Mouse (Mus musculus) ovary, postnatal 36 days (tissue): ENCODE measurements around the gene Arpp21.

Experiments used
- DNase-seq: peaks from one replicate; pipeline ENCODE4 v3.0.0; 2022; ENCODE audit warnings: low spot score, mixed read lengths

The Arpp21 gene

GRCm38 (mm10) chr9:112230716-112231361 is 4.9 kb downstream of the Arpp21 start:
- no peak for DNase-seq

DNA sequence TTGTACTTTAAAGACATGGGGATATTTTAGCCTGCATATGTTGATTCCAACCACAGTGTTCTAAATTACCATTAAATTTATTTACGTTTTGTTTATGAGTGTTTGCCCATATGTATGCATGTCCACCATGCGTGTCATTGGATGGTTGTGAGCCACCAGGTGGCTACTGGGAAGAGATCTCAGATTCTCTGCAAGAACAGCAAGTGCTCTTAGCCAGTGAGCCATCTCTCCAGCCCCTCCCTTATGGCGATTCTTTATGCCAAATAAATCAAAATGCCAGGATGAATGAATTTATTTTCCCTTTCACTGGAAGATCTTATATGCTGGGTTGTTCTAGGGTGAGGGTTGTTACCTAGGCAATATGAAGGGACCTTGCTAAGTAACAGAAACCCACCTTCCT is 7.3 kb downstream of the Arpp21 start:
- no peak for DNase-seq

DNA sequence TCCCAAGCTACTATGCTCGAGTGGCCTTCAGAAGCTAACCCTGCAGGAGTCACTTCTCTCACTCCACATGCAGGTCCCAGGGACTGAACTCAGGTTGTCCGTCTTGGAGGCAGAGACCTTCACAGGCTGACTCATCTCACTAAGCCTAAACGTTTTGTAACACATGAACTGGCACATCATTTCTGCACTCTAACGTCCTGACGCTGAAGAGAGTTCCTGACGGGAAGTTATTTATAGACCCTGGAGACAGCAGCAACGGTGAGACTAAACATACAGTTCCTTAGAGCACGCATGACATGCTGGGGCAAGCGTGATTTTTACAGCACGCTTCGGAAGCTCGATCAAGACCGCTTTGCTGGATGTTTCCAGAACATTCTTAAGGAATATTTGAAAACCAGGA is 8.6 kb downstream of the Arpp21 start:
- DNase-seq: no peak

DNA sequence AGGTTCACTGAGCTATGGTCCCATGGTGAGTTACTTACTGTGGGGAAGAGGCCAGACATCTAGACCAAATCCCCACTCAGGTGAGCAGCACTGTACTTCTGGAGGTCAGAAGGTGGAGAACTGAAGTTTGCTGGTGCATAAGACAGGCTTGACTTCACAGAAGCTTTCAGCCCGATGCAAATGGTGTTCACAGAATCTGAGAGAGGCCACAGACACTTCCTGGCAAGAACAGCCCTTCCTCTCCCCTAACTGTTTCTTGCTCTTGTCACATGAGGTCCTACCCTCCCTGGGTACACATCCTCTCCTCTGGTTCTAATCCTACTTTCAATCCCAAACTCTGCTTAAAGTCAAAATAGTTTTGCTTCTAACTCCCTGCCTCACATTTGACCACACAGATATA is 9.2 kb downstream of the Arpp21 start:
- DNase-seq: no peak

- no peak for DNase-seq
Measured at GRCm38 (mm10) chr9:112225046-112225445, 10.7 kb downstream of the Arpp21 start.

- DNase-seq: no peak
Measured at GRCm38 (mm10) chr9:112219372-112219771, 16.4 kb downstream of the Arpp21 start.

- no peak for DNase-seq
Measured at GRCm38 (mm10) chr9:112218237-112218636, 17.5 kb downstream of the Arpp21 start.

- DNase-seq: no peak
Measured at GRCm38 (mm10) chr9:112217161-112217560, 18.6 kb downstream of the Arpp21 start.

- no peak for DNase-seq
Measured at GRCm38 (mm10) chr9:112215030-112215806, 20.5 kb downstream of the Arpp21 start.

DNA sequence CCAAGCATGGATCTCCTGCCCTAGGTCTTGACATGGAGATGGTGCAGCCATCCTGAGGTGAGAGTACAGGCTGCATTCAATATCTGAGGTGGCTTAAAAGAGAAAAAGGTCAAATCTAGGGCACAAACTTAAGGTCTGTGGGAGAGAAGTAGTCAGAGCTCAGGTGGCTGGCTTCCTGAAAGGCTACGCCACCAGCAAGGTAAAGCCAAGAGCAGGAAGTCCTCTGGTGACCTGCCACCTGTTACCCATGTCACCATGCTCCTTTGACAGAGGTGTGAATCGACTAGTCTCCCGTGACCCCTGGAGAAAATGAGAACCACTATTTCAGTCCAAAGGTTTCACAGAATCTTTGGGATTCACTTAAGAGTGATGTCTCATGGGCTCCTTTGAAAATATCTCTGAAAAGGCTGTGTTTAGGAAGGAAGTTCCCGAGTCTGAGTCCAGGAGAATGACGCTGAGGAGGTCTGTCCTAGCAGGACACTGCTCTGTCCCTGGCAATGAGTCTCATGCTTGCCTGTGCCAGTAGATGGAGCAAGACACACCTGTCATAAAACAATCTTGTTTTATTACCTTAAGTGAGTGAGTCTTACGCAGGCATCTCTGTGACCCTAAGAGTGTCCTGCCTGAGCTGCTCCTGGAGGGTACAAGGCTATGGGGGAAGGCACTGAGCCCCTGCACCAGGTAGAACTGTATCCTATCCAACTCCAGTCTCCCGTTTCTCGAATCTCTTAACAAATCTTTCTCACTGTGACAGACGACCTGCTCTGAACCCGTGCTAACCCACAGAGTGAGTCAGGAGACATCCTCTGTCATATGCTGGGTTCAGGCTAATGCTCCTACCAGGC is 22.1 kb downstream of the Arpp21 start:
- DNase-seq: no peak

DNA sequence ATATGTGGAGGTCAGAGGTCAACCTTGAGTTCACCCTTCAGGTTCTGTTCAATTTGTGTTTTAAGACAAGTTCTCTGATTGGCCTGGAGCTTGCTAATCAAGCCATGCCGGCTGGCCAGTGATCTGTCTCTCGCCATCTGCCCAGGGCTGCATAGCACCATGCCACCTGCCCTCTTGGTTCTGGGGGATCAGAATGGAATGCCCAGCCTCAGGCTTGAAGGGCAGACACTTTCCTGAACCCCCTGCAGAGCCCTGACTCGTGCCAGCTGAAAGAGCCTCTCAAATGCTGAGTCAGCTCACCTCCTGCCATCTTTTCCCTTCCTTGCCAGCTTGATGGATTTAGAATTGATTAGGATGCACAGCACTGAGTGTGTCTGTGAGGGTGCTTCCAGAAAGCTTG is 25.9 kb downstream of the Arpp21 start:
- no peak for DNase-seq

DNA sequence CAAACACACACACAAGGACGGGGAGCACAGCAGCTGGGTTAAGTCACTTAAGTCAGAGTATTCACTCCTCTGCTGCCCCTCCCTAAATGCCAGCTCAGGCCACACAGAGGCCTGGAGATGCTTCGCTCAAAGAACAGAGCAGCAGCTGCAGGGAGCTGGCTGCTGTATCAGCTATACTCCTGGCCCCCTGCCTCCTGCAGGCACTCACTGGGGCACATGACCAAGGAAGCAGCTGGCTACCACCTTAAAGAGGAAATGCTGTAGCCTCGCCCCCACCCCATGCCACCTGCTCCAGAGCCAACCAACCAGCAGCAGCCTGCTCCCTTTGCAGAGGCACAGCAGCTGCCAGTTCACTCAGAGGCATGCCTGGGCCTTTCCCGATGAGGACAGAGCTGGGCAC is 28.0 kb downstream of the Arpp21 start:
- DNase-seq: no peak

DNA sequence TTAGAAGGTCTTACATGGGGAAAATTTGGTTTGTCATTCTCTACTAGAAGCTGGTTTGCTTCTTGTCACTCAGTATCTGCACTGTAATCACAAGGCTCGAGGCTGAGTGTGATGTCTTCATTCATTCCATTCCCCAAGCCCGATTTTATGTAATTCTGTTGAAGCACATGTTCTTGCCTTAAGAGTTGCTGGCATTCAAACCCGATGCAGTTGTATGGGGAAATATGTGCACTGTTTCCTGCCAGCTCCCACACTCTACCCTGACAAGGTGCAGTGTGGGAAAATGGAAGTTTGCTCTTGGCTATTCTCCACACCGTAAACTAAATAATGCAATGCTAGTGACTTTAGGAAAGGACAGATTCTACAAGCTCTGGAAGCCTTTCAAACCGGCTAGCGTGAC is 37.4 kb downstream of the Arpp21 start:
- no peak for DNase-seq

GRCm38 (mm10) chr9:112194049-112194448 is 41.7 kb downstream of the Arpp21 start:
- DNase-seq: no peak

DNA sequence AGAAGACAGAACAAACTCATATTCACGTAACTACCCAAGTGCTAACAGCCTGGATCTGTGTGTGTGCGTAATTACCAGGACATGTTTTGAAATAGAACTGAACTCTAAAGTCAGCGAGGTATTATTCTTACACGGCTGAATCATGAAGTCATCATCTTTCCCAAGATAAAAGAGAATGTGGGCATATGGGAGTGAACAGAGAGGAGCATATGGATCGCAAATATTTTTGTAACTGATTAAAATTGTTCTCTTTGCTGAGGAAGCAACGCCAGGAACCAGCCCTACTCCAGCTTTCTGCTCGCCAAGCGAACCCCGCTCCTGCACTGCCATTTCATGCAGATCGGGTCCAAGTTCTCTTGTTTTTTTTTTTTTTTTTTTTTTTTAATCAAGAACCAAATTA is 46.3 kb downstream of the Arpp21 start:
- DNase-seq: no peak

- no peak for DNase-seq
Measured at GRCm38 (mm10) chr9:112188358-112188893, 47.3 kb downstream of the Arpp21 start.

GRCm38 (mm10) chr9:112187667-112188066 is 48.1 kb downstream of the Arpp21 start:
- DNase-seq: no peak

DNA sequence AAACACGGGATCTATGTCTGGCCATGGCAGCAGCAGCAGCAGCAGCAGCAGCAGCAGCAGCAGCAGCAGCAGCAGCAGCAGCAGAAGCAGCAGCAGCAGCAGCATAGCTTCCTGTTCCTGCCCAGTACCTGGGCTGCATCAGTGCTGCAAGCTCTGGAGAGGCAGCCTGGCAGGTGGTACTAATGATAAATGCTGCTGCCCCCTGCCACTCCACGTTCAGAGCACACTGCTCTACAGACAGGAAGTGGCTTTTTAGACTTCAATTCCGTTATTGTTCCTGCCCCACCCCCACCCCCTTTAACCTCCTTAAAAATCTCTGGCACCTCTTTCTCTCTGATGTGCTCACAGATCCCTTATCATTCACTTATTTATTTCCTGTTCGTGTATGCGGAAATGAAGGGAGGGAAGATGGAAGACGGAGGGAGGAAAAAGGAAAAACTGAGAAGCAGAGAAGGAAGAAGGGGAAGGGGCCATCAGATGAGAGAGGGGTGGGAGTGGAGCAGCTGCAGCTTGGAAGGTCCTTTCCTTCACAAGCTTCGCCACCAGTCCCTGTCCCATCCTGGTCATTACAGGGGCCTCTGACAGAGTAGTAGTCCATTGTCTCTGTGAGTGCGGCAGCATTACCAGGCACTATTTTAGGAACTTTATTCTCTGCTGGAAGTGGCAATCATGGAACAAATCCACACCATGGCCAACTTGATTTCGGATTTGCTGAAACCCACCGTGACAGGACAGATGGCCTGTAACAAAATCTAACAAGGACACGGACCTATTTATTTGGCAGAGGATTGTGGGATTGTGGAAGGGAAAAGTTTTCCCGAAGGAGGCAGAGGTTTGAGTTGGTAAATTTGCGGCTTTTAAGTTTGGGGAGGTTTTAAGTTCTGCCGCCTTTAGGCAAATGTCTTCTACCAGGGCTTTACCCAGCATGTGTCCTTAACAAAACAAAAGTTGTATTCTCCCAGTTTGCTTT is 49.1 kb downstream of the Arpp21 start:
- DNase-seq: no peak

GRCm38 (mm10) chr9:112185746-112186145 is 50.0 kb downstream of the Arpp21 start:
- DNase-seq: no peak

DNA sequence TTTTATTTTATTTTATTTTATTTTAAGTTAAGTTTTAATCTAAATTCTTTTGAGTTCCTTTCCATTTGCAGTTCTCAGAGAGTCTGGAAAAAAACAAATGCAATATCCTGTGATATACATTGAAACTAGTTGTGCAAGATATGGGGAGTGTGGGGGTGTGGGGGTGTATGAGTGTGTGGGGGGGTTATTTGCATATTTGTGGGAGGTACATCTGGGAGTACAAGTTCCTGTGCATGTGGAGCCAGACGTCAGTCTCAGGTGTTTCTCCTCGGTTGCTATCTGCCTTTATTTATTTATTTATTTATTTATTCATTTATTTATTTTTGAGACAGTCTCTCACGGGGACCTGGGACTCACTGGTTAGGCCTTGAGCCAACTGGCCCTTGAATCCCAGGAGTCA is 53.0 kb downstream of the Arpp21 start:
- no peak for DNase-seq

DNA sequence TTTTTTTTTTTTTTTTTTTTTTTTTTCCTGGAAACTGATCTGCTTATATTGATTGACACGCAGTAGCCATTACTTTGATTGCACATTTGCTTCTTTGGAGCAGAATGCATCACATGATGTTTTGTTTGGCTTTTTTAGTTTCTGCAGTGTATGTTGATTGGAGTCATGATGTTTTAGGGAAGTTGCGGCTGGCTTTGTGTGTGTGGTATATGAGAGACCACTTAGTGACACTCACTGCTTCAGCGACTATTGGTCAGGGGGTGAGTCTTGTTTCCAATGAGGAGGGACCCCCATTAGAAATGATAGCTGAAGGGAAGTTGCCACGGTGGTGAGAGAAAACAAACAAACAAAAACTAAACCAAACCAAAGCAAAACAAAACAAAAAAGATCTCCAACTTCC is 55.7 kb downstream of the Arpp21 start:
- DNase-seq: no peak
